Mouse (Mus musculus) embryonic facial prominence, embryonic 15.5 days (tissue): ENCODE measurements around the gene Gdf2. TPM values are rescaled to one million over a fixed set of nuclear protein-coding genes. Genes with fewer than 3 reads are reported as not detected.

Experiments
- ATAC-seq: fragments of 200-750 bp; cut with Nextera tagmentation; 2 replicates; pipeline ENCODE4 v1.8.0; 2017; ENCODE audit warnings: low read depth, moderate TSS enrichment; ENCODE audit not compliant: insufficient number of reproducible peaks, low FRiP score, low TSS enrichment
- H3K27ac ChIP-seq: fragments of 300-500 bp; sonication (generic); replicated peaks from 2 replicates; pipeline ENCODE4 v1.5.1; 2015; ENCODE audit warnings: mild to moderate bottlenecking, inconsistent platforms
- H3K27me3 ChIP-seq: fragments of 300-500 bp; sonication (generic); 2 replicates; pipeline ENCODE4 v1.6.1; 2015; ENCODE audit warnings: inconsistent platforms
- H3K36me3 ChIP-seq: fragments of 300-500 bp; sonication (generic); 2 replicates; pipeline ENCODE4 v1.6.1; 2015; ENCODE audit warnings: mild to moderate bottlenecking, inconsistent platforms
- H3K4me1 ChIP-seq: fragments of 300-500 bp; sonication (generic); 2 replicates; pipeline ENCODE4 v1.6.1; 2015; ENCODE audit warnings: inconsistent platforms
- H3K4me2 ChIP-seq: fragments of 300-500 bp; sonication (generic); replicated peaks from 2 replicates; pipeline ENCODE4 v1.6.1; 2015; ENCODE audit warnings: mild to moderate bottlenecking, inconsistent platforms
- H3K4me3 ChIP-seq: fragments of 300-500 bp; sonication (generic); replicated peaks from 2 replicates; pipeline ENCODE4 v1.5.1; 2015; ENCODE audit warnings: mild to moderate bottlenecking, inconsistent platforms
- H3K9ac ChIP-seq: fragments of 300-500 bp; sonication (generic); 2 replicates; pipeline ENCODE4 v1.6.1; 2015; ENCODE audit warnings: inconsistent platforms
- H3K9me3 ChIP-seq: fragments of 300-500 bp; sonication (generic); replicated peaks from 2 replicates; pipeline ENCODE4 v1.6.1; 2016; ENCODE audit warnings: inconsistent platforms
- WGBS: fragments of 180-500 bp; shearing (Covaris S2); methylation state at CpG from one replicate; pipeline ENCODE4 v1.1.7; 2015; 5-methylcytosine and 5-hydroxymethylcytosine counted together
- polyA plus RNA-seq: library from polyadenylated mRNA; unstranded; fragments of >200 nt; fragmentation: Nextera tagmentation; extraction: Ambion mirVana; gene quantifications from 2 replicates; pipeline ENCODE4 v1.2.1, GENCODE M21; 2015

The Gdf2 gene
- polyA plus RNA-seq, 1 experiment from 2014 or later: not detected

DNA sequence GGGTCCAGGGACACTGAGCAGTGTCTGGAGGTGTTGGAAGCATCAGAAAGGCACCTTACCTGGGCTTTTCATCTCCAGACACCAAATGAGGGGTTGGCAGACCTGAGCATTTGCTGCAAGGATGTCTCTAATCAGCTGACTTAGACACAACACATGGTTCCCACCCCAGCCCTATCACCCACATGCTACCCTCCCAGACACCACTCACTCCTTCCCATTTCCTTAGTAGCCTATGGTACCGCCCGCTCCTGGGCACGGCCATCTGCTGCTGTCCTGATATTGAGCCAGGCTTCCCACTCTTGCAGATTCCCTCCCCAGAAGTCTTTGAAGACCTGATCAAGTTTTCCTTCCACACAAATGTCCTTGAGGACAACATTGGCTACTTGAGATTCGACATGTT is 17.3 kb downstream of the Gdf2 start:
- WGBS: 85% methylated on average over 4 of the region's 4 CpGs
- no peak for ATAC-seq
- no peak overlapping the region for H3K9ac ChIP-seq

DNA sequence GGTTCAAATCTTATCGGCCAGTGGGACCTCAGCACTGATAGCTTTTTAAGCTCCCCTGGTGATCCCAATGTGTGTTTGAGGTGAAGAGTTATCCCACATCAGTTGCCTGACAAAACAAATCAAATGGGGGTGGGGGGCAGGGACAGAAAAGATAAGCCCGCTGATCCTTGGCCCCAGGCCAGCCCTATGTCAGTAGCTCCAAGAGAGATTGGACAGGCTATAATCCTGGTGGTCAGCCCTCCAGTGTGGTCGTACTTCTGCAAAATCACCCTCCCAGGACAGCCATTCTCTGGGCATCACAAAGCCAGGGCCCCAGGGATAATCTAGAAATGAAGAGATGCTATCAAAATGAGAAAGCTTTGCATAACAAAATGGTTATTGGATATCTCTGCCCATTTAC is 18.0 kb downstream of the Gdf2 start:
- Histone ChIP-seq H3K4me3 (no peak overlapping the region), H3K9ac (no peak overlapping the region), H3K4me2 (no peak overlapping the region), H3K36me3 (no peaks in the 10 kb centered on the region), H3K27me3 (no peaks in the 10 kb centered on the region; the same call in 1 of the 2 replicates), H3K4me1 (no peaks in the 10 kb centered on the region), H3K27ac (no peak overlapping the region), H3K9me3 (no peaks in the 10 kb centered on the region)
- WGBS: 55% methylated on average over 3 of the region's 3 CpGs
- ATAC-seq: no peak

More for the DNA sequence above, 17.3 kb downstream of the Gdf2 start:
- H3K9me3 ChIP-seq: no peaks in the 10 kb centered on the region
- no peak overlapping the region for H3K4me2 ChIP-seq
- H3K27ac ChIP-seq: no peak overlapping the region
- H3K4me1 ChIP-seq: no peaks in the 10 kb centered on the region
- no peaks in the 10 kb centered on the region; the same call in 1 of the 2 replicates for H3K27me3 ChIP-seq
- no peaks in the 10 kb centered on the region for H3K36me3 ChIP-seq
- H3K4me3 ChIP-seq: no peak overlapping the region

DNA sequence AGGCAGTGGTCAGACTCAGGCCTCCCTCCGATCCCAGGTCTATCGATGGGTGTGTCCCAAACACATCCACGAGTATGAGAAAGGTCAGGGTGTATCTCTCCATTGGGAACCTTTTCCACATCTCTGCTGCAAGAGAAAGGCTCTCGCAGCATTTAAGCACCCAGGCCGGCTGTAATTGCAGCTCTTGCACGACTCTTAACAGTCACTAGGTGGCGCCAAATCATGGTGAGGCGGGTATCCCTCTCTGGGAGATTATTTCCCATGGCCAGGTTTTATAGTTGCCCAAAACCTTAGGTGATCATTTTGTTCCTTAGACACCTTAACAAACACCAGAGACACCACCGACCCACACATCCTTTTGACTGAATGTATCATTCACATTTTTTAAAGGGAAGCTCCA is 18.5 kb downstream of the Gdf2 start:
- WGBS: 12% methylated on average over 9 of the region's 9 CpGs
- no peak overlapping the region for H3K4me2 ChIP-seq
- H3K4me3 ChIP-seq: no peak overlapping the region
- no peak overlapping the region for H3K27ac ChIP-seq
- no peaks in the 10 kb centered on the region for H3K36me3 ChIP-seq
- no peaks in the 10 kb centered on the region; the same call in 1 of the 2 replicates for H3K27me3 ChIP-seq
- ATAC-seq: no peak
- no peaks in the 10 kb centered on the region for H3K9me3 ChIP-seq
- H3K4me1 ChIP-seq: no peaks in the 10 kb centered on the region
- H3K9ac ChIP-seq: no peak overlapping the region

DNA sequence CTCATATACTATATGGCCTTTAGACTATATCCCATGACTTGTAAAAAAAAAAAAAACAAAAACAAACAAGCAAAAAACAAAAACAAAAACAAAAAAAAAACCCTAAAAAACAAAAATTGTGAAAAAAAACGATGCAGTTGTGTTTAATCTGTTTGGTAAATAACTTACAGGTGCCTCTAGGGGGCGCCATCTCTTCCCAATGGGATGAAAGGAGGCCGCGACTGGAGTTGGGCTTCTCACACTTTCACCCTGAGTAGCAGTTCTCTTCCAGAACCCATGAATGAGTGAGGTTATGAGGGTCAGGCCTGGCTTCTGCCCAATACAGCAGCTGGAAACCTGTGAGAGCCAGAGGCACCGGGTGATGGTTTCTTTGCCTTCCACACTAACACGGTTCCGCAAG is 24.8 kb downstream of the Gdf2 start:
- ATAC-seq: no peak
- Histone ChIP-seq H3K9ac (no peak overlapping the region), H3K27ac (no peak overlapping the region), H3K4me1 (no peaks in the 10 kb centered on the region), H3K4me3 (no peak overlapping the region), H3K27me3 (no peaks in the 10 kb centered on the region), H3K4me2 (no peak overlapping the region), H3K9me3 (no peaks in the 10 kb centered on the region), H3K36me3 (no peaks in the 10 kb centered on the region)
- WGBS: 65% methylated on average over 7 of the region's 7 CpGs

DNA sequence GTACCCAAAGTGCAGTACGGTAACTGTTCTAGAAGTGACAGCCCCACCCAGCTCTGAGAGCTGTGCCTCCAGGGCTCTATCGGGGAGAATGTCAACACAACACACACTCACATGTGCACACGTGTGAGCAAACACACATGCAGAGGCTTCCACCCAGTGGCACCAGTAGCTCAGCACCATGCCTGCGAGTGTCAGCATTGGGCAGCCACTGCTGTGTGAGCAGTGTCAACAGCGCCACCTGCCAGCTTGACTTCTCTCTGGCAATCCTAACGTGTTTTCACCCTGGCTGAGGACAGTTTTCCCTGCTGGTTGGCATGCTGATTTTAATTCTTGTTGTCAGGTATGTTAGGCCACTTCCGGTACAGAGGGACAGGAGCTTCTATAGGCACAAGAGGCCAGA is 31.8 kb downstream of the Gdf2 start:
- Histone ChIP-seq H3K27me3 (peaks cover 2% of the 10 kb centered on the region; the same call in 1 of the 2 replicates), H3K9ac (no peak overlapping the region), H3K4me2 (no peak overlapping the region), H3K36me3 (no peaks in the 10 kb centered on the region), H3K9me3 (no peaks in the 10 kb centered on the region), H3K27ac (no peak overlapping the region), H3K4me1 (no peaks in the 10 kb centered on the region), H3K4me3 (no peak overlapping the region)
- WGBS: 47% methylated on average over 7 of the region's 7 CpGs
- ATAC-seq: no peak

DNA sequence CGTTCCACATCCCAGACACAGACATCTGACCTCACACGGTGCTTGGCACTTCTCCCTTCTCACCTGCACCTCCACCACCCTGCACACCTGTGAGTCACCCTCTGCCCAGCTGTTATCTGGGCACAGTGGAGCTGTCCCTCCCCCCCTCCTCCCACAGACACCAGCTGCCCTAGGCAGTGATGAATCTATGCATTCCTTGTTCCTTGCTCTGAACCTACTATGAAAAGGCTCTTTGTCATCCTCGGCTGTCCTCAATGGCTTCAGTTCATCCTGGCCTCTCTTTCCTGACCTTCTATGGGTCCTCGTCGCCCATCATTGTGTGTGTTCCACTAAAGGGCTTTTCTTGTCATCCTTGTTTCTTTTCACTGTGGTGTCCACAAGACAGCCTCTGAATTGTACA is 33.9 kb downstream of the Gdf2 start:
- Histone ChIP-seq H3K9ac (no peak overlapping the region), H3K9me3 (no peaks in the 10 kb centered on the region), H3K4me2 (no peak overlapping the region), H3K4me1 (peaks cover 8% of the 10 kb centered on the region), H3K27me3 (peaks cover 8% of the 10 kb centered on the region; the same call in 1 of the 2 replicates), H3K27ac (no peak overlapping the region), H3K4me3 (no peak overlapping the region), H3K36me3 (no peaks in the 10 kb centered on the region)
- ATAC-seq: no peak
- 35% methylated on average over 5 of the region's 5 CpGs for WGBS

DNA sequence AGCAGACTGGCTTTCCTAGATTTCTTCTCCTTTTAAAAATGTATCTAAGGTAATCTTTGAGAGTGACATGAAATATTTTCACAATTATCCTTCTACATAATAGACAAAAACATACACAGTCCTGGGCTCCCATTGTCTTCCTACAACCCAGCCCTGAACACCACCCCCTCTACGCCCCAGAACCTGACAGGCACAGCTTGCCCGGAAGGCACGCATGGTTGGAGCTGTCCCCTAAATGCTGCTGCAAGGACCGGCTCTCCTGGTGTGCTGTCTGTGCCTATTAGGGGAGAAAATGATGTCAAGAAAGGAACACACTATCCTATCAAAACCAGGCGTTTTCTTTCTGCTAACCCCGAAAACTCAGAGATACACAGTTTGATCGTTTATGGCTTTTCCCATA is 36.9 kb downstream of the Gdf2 start:
- Histone ChIP-seq H3K4me3 (0 out of 2 replicates have a peak overlapping the region, but pooled peaks have one; percentile 45), H3K36me3 (no peaks in the 10 kb centered on the region), H3K27ac (no peak overlapping the region), H3K27me3 (peaks cover 8% of the 10 kb centered on the region; the same call in 1 of the 2 replicates), H3K4me1 (peaks cover 8% of the 10 kb centered on the region), H3K4me2 (no peak overlapping the region), H3K9me3 (no peaks in the 10 kb centered on the region), H3K9ac (no peak overlapping the region)
- 12% methylated on average over 7 of the region's 7 CpGs for WGBS
- ATAC-seq: no peak

DNA sequence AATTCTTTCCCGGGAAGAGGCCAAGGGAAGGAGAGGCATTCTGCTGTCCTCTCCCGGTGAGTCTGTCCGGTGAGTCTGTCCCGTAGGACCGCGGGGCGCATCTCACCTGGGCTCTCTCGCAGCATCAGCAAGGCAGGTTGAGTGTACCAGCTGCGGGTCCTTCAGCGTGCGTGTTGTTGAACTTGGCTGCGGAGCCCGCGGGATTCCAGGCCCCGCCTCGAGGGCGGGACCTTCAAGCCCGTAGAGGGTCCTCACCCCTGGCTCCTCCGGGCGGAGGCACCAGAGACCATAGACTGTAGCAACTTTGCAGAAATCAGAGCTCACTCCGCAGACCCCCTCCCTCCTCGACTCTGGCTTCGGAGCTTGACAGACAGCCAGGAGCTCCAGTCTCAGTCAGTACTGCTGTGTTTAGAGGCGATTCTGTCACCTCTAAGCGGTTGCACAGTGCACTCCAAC is 37.8 kb downstream of the Gdf2 start, which contains the start of gene Zfp488:
TSS of gene Zfp488 (minus strand) at position 161 of the 456 bp plus-strand sequence.
- H3K27me3 ChIP-seq: peaks cover 8% of the 10 kb centered on the region; the same call in 1 of the 2 replicates
- peak within 1 kb of the TSS; percentile 45 for H3K4me3 ChIP-seq
- H3K4me2 ChIP-seq: peak within 1 kb of the TSS; percentile 75
- ATAC-seq: peak; percentile 47
- H3K4me1 ChIP-seq: peaks cover 8% of the 10 kb centered on the region
- WGBS: 2% methylated on average over 25 of the region's 25 CpGs
- H3K36me3 ChIP-seq: no peaks in the 10 kb centered on the region
- no peaks in the 10 kb centered on the region for H3K9me3 ChIP-seq
- H3K27ac ChIP-seq: no peak within 1 kb of the TSS
- no peak within 1 kb of the TSS for H3K9ac ChIP-seq

DNA sequence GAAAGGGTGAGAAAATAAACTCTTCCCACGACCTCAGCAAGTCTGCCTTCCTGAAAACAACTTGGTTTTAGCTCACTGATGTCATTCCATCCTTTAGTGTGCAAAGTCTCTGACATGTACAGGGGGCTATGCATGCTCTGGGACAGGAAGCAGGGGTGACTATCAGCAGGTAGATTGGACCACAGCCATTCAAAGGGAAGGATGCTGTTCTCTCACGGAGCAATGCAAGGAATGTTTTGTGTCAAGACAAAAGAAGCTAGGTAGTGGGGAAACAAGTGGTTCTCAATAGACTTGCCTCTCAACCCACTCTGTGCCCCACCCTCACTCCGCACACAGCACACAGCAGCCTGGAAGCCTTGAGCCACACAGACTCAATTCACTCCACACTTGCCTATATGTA is 48.4 kb downstream of the Gdf2 start:
- H3K9ac ChIP-seq: no peak overlapping the region
- H3K27me3 ChIP-seq: no peaks in the 10 kb centered on the region
- no peak overlapping the region for H3K4me2 ChIP-seq
- no peaks in the 10 kb centered on the region for H3K36me3 ChIP-seq
- H3K9me3 ChIP-seq: no peaks in the 10 kb centered on the region
- 54% methylated on average over 3 of the region's 3 CpGs for WGBS
- no peaks in the 10 kb centered on the region for H3K4me1 ChIP-seq
- H3K4me3 ChIP-seq: no peak overlapping the region
- ATAC-seq: no peak
- H3K27ac ChIP-seq: no peak overlapping the region

DNA sequence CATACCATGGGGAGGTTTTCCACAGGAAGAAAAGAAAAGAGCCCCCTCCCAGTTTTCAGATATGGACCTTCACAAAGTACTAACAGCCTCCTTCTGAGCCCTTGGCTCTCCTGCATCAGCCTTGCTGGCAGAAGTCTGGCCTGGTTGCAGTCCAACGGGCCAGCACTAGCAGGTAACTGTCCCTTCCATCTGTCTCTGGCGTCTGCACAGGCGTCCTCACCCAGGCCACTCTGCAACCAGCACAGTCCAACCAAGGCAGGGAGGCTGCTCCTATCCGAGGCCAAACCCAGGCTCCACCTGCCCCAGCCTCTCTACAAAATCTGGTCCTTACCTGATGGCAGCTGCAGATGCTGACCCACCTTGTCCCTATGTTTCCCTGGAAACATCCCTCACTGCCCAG is 51.1 kb downstream of the Gdf2 start:
- 74% methylated on average over 4 of the region's 4 CpGs for WGBS
- Histone ChIP-seq H3K9ac (no peak overlapping the region), H3K4me2 (no peak overlapping the region), H3K27ac (no peak overlapping the region), H3K4me1 (no peaks in the 10 kb centered on the region), H3K36me3 (no peaks in the 10 kb centered on the region), H3K27me3 (no peaks in the 10 kb centered on the region), H3K4me3 (no peak overlapping the region), H3K9me3 (no peaks in the 10 kb centered on the region)
- ATAC-seq: no peak

DNA sequence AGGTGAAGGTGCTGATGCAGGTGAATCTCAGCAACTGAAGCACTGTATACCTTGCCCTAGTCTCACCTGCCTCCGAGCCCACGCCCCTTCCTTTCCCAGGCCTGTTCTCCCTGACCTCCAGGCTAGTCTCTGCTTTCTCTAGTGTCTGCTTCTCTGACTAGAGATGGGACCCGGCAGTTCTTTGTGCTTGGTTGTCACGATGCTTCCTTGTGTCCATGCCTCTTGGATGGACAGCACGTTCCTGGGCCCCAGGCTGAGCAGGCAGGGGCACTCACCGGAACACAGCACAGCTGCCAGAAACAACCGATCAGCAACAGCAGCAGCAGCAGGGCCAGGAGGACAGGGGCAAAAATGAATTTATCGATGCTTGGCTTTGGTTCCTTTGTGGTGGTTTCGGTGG is 52.2 kb downstream of the Gdf2 start:
- no peaks in the 10 kb centered on the region for H3K4me1 ChIP-seq
- no peak overlapping the region for H3K27ac ChIP-seq
- H3K27me3 ChIP-seq: no peaks in the 10 kb centered on the region
- no peak overlapping the region for H3K4me3 ChIP-seq
- H3K36me3 ChIP-seq: no peaks in the 10 kb centered on the region
- no peak overlapping the region for H3K4me2 ChIP-seq
- no peak for ATAC-seq
- WGBS: 82% methylated on average over 9 of the region's 9 CpGs
- no peak overlapping the region for H3K9ac ChIP-seq
- no peaks in the 10 kb centered on the region for H3K9me3 ChIP-seq

DNA sequence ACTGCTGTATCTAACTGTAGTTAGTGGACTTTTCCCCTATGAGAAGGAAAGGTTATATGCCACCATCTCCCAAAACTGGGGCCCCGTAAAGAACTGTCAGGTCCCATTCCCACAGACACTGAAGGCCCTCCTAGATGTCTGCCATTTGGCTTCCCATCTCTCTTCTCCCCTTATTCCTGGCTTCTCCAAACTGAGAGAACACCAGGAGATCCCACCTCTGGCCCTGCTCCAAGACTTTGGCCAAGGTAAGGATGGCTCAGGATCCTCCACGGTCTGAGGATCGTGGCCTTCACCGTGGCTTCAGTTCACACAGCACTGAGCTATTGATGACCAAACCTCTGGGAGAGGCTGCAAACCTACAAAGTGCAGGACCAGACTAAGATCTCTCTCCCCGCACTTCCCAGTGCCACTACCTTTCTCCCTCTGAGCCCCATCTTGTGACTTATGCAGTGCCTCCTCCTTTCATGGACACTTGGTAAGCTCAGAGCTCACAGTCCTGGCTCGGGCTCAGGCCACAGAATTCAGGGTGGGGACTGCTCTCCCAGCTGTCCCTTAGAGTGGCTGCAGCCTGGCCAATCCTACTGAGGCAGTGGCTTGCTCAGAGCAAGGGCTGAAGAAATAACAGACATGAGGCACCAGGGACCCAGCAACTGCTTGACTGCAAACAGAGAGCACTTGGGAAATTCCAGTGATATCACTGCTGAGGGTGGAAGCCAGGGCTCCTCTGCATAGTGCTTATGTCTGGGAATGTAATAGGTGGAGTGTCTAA is 52.9 kb downstream of the Gdf2 start:
- no peaks in the 10 kb centered on the region for H3K27me3 ChIP-seq
- H3K4me1 ChIP-seq: no peaks in the 10 kb centered on the region
- H3K4me2 ChIP-seq: no peak overlapping the region
- no peak overlapping the region for H3K9ac ChIP-seq
- no peaks in the 10 kb centered on the region for H3K36me3 ChIP-seq
- ATAC-seq: no peak
- no peak overlapping the region for H3K4me3 ChIP-seq
- H3K9me3 ChIP-seq: no peaks in the 10 kb centered on the region
- H3K27ac ChIP-seq: no peak overlapping the region
- 86% methylated on average over 6 of the region's 6 CpGs for WGBS
